ENCODE assay signal across 8 mouse cellular contexts in the genomic region with DNA sequence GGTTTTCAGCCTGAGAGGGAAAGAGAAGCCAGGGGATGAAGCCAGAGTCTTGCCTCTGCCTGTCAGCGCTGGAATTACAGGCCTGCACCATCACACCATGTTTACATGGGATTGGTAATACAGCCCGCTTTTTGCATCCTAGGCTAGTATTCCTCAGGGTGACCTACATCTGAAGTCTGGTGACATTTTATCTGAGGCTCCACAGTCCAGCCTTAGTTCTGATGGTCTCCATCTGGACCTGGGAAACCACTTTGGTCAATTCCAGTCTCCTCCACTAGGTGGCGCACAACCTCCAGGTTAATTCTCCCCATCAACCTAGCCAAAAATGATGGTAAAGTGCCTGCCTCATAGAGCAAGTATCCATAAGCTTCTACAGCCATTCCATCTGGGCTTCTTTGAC. TPM values are rescaled to one million over a fixed set of nuclear protein-coding genes. Genes with fewer than 3 reads are reported as not detected.
A peak's percentile ranks its signal among the peaks of the same experiment; 100 is the strongest.
DNase-seq lines count a peak whose midpoint lies in the region; ATAC-seq and TF ChIP-seq lines count a peak whose summit lies in the region.

No protein-coding gene starts in this region.

- H3K4me2 ChIP-seq in embryonic facial prominence, embryonic 13.5 days, result no peak overlapping the region
- no peak overlapping the region for H3K4me2 ChIP-seq in liver, embryonic 14.5 days (ENCODE audit: low read depth)
- no peak overlapping the region for H3K4me2 ChIP-seq in neural tube, embryonic 12.5 days (replicated peaks)
- no peak overlapping the region for H3K4me2 ChIP-seq in stomach, embryonic 16.5 days (ENCODE audit: low read depth, low read length)

- DNase-seq in CD4-positive helper T cell, adult 2 months (ENCODE audit: low read depth, low spot score), result peak; percentile 67
- peak; percentile 70 to 72 for DNase-seq in adrenal gland, postnatal 4 days (ENCODE audit: low spot score in 2 of 2)
- peak; percentile 90 to 94 for DNase-seq in heart, postnatal 10 days
- peak; percentile 87 for DNase-seq in kidney, postnatal 14 days
- peak; percentile 39 to 45 (median 45) for DNase-seq in liver, embryonic 14.5 days (ENCODE audit: low read depth in 3 of 3, low spot score in 3 of 3)

- H3K27me3 ChIP-seq in embryonic facial prominence, embryonic 13.5 days, result no peaks in the 10 kb centered on the region
- H3K27me3 ChIP-seq in liver, embryonic 14.5 days (ENCODE audit: control insufficient read depth, insufficient read depth, low read length), result no peaks in the 10 kb centered on the region
- H3K27me3 ChIP-seq in neural tube, embryonic 12.5 days (replicated peaks), result no peaks in the 10 kb centered on the region
- no peaks in the 10 kb centered on the region for H3K27me3 ChIP-seq in stomach, embryonic 16.5 days (ENCODE audit: control insufficient read depth, insufficient read depth, low read length)

- WGBS in embryonic facial prominence, embryonic 13.5 days, result 40% methylated on average over 3 of the region's 3 CpGs
- WGBS in liver, embryonic 14.5 days (ENCODE audit: insufficient replicate concordance), result 31% methylated on average over 3 of the region's 3 CpGs
- WGBS in neural tube, embryonic 12.5 days, result 44% methylated on average over 3 of the region's 3 CpGs
- WGBS in stomach, embryonic 16.5 days, result 29% methylated on average over 3 of the region's 3 CpGs

- H3K4me3 ChIP-seq in embryonic facial prominence, embryonic 13.5 days, result no peak overlapping the region
- H3K4me3 ChIP-seq in liver, embryonic 14.5 days (ENCODE audit: insufficient read depth in 1 of 2, low read depth in 2 of 2, low read length in 2 of 2), result no peak overlapping the region
- H3K4me3 ChIP-seq in neural tube, embryonic 12.5 days, result no peak overlapping the region
- no peak overlapping the region for H3K4me3 ChIP-seq in stomach, embryonic 16.5 days (replicated peaks; ENCODE audit: low read length)

- no peak overlapping the region for H3K27ac ChIP-seq in embryonic facial prominence, embryonic 13.5 days
- no peak overlapping the region for H3K27ac ChIP-seq in liver, embryonic 14.5 days
- H3K27ac ChIP-seq in neural tube, embryonic 12.5 days, result no peak overlapping the region
- no peak overlapping the region for H3K27ac ChIP-seq in stomach, embryonic 16.5 days (ENCODE audit: low read length)

- ATAC-seq in embryonic facial prominence, embryonic 13.5 days (ENCODE audit: insufficient number of reproducible peaks, insufficient read depth, low FRiP score, low TSS enrichment, low read depth), result peak; percentile 2; the same call in 1 of the 2 replicates
- ATAC-seq in liver, embryonic 14.5 days (ENCODE audit: insufficient read depth), result no peak
- ATAC-seq in neural tube, embryonic 12.5 days (ENCODE audit: low FRiP score, low read depth), result 0 out of 2 replicates have a peak, but pooled peaks have one; percentile 38
- ATAC-seq in stomach, embryonic 16.5 days (ENCODE audit: insufficient read depth, low FRiP score), result peak; percentile 20; the same call in 1 of the 2 replicates

- no peak for TF ChIP-seq EP300 in liver, embryonic 14.5 days (IDR thresholded peaks at IDR 0.05; ENCODE audit: low read depth)

- H3K4me1 ChIP-seq in embryonic facial prominence, embryonic 13.5 days, result no peaks in the 10 kb centered on the region
- H3K4me1 ChIP-seq in liver, embryonic 14.5 days (replicated peaks; ENCODE audit: control insufficient read depth in 2 of 2, insufficient read depth in 2 of 2, low read length in 1 of 2), result 0 out of 4 replicates have a peak, but pooled peaks cover 0 to 2% of the 10 kb centered on the region in 2 experiments
- no peaks in the 10 kb centered on the region for H3K4me1 ChIP-seq in neural tube, embryonic 12.5 days
- no peaks in the 10 kb centered on the region for H3K4me1 ChIP-seq in stomach, embryonic 16.5 days (ENCODE audit: control insufficient read depth, insufficient read depth, low read length)

- intact Hi-C loops in heart, postnatal 10 days (cut with DNase I), result no loop called here

- peaks cover 84% of the 10 kb centered on the region for H3K36me3 ChIP-seq in embryonic facial prominence, embryonic 13.5 days
- no peaks in the 10 kb centered on the region; the same call in 1 of the 2 replicates for H3K36me3 ChIP-seq in liver, embryonic 14.5 days (replicated peaks; ENCODE audit: control insufficient read depth, insufficient read depth, low read depth)
- H3K36me3 ChIP-seq in neural tube, embryonic 12.5 days, result peaks cover 82% of the 10 kb centered on the region
- peaks cover 19% of the 10 kb centered on the region for H3K36me3 ChIP-seq in stomach, embryonic 16.5 days (ENCODE audit: control insufficient read depth, insufficient read depth, low read length)

- no peaks in the 10 kb centered on the region for H3K9me3 ChIP-seq in embryonic facial prominence, embryonic 13.5 days
- no peaks in the 10 kb centered on the region for H3K9me3 ChIP-seq in liver, embryonic 14.5 days (ENCODE audit: control insufficient read depth, low read length)
- H3K9me3 ChIP-seq in neural tube, embryonic 12.5 days, result no peaks in the 10 kb centered on the region
- no peaks in the 10 kb centered on the region for H3K9me3 ChIP-seq in stomach, embryonic 16.5 days (replicated peaks; ENCODE audit: control insufficient read depth, low read length)

- no peak overlapping the region for H3K9ac ChIP-seq in embryonic facial prominence, embryonic 13.5 days
- H3K9ac ChIP-seq in liver, embryonic 14.5 days (replicated peaks), result no peak overlapping the region
- H3K9ac ChIP-seq in neural tube, embryonic 12.5 days, result no peak overlapping the region
- no peak overlapping the region for H3K9ac ChIP-seq in stomach, embryonic 16.5 days (ENCODE audit: low read length)

- peak; percentile 91 for TF ChIP-seq CTCF in liver, embryonic 14.5 days (IDR thresholded peaks at IDR 0.05; ENCODE audit: low read depth)

RNA-seq across cellular contexts. Expression of a gene that starts 15.3 kb away (rescaled TPM):
- total RNA-seq in adrenal gland, postnatal 4 days (2021), result 10 to 100 TPM; 47.7 to 51.6 TPM
- 10.2 and 12.4 TPM in 2 replicates for polyA plus RNA-seq in embryonic facial prominence, embryonic 13.5 days (2015; fragmentation: Nextera tagmentation; extraction: Ambion mirVana)
- 10 to 100 TPM; 26.6 to 26.8 TPM for total RNA-seq in heart, postnatal 10 days (2021)
- 2.4 and 2.5 TPM in 2 replicates for polyA plus RNA-seq in liver, embryonic 14.5 days (2012; rRNA removed)
- polyA plus RNA-seq in liver, embryonic 14.5 days (2014; fragmentation: Nextera tagmentation; extraction: Ambion mirVana), result 0.80 and 2.5 TPM in 2 replicates
- 19.9 and 21.7 TPM in 2 replicates for polyA plus RNA-seq in neural tube, embryonic 12.5 days (2016; fragmentation: Nextera tagmentation; extraction: Ambion mirVana)
- polyA plus RNA-seq in stomach, embryonic 16.5 days (2015; fragmentation: Nextera tagmentation; extraction: Ambion mirVana), result 4.3 and 5.9 TPM in 2 replicates

RNA-seq across cellular contexts. Expression of a gene that starts 19.8 kb away (rescaled TPM):
- 10 to 100 TPM; 26.7 to 28.7 TPM for total RNA-seq in adrenal gland, postnatal 4 days (2021)
- polyA plus RNA-seq in embryonic facial prominence, embryonic 13.5 days (2015; fragmentation: Nextera tagmentation; extraction: Ambion mirVana), result 0.73 and 0.84 TPM in 2 replicates
- 1 to 10 TPM in 1 of 2 experiments, under 1 TPM in 1; 0.81 to 1.0 TPM for total RNA-seq in heart, postnatal 10 days (2021)
- polyA plus RNA-seq in liver, embryonic 14.5 days (2012; rRNA removed), result 1.7 and 1.9 TPM in 2 replicates
- 0.48 and 0.78 TPM in 2 replicates for polyA plus RNA-seq in liver, embryonic 14.5 days (2014; fragmentation: Nextera tagmentation; extraction: Ambion mirVana)
- polyA plus RNA-seq in neural tube, embryonic 12.5 days (2016; fragmentation: Nextera tagmentation; extraction: Ambion mirVana), result 1.2 and 1.6 TPM in 2 replicates
- 0.71 and 0.85 TPM in 2 replicates for polyA plus RNA-seq in stomach, embryonic 16.5 days (2015; fragmentation: Nextera tagmentation; extraction: Ambion mirVana)

RNA-seq across cellular contexts. Expression of a gene that starts 38.8 kb away (rescaled TPM):
- total RNA-seq in adrenal gland, postnatal 4 days (2021), result 100 to 1,000 TPM; 103 to 234 TPM
- 2.1 TPM in 1 of 2 replicates, not detected in the other for polyA plus RNA-seq in embryonic facial prominence, embryonic 13.5 days (2015; fragmentation: Nextera tagmentation; extraction: Ambion mirVana)
- total RNA-seq in heart, postnatal 10 days (2021), result 1,000 to 10,000 TPM; 3,255 to 3,362 TPM
- polyA plus RNA-seq in liver, embryonic 14.5 days (2012; rRNA removed), result 0.12 and 0.14 TPM in 2 replicates
- 0.11 and 0.19 TPM in 2 replicates for polyA plus RNA-seq in liver, embryonic 14.5 days (2014; fragmentation: Nextera tagmentation; extraction: Ambion mirVana)
- 0.20 and 0.35 TPM in 2 replicates for polyA plus RNA-seq in neural tube, embryonic 12.5 days (2016; fragmentation: Nextera tagmentation; extraction: Ambion mirVana)
- polyA plus RNA-seq in stomach, embryonic 16.5 days (2015; fragmentation: Nextera tagmentation; extraction: Ambion mirVana), result 50.9 and 378 TPM in 2 replicates

RNA-seq across cellular contexts. Expression of a gene that starts 39.4 kb away (rescaled TPM):
- total RNA-seq in adrenal gland, postnatal 4 days (2021), result 1 to 10 TPM; 2.6 to 3.9 TPM
- polyA plus RNA-seq in embryonic facial prominence, embryonic 13.5 days (2015; fragmentation: Nextera tagmentation; extraction: Ambion mirVana), result 14.5 and 14.8 TPM in 2 replicates
- under 1 TPM; 0.26 to 0.55 TPM for total RNA-seq in heart, postnatal 10 days (2021)
- polyA plus RNA-seq in liver, embryonic 14.5 days (2012; rRNA removed), result 0.18 and 0.21 TPM in 2 replicates
- polyA plus RNA-seq in liver, embryonic 14.5 days (2014; fragmentation: Nextera tagmentation; extraction: Ambion mirVana), result 0.13 and 0.58 TPM in 2 replicates
- polyA plus RNA-seq in neural tube, embryonic 12.5 days (2016; fragmentation: Nextera tagmentation; extraction: Ambion mirVana), result 3.9 and 6.4 TPM in 2 replicates
- polyA plus RNA-seq in stomach, embryonic 16.5 days (2015; fragmentation: Nextera tagmentation; extraction: Ambion mirVana), result 13.3 and 15.8 TPM in 2 replicates

Comparison
In these comparisons a context has a peak if more than half of its experiments do, and no peak if none do; other contexts are left out.
1. RNA of a gene that starts 38.8 kb away (polyA plus RNA-seq): 50.9 to 378 TPM in stomach, embryonic 16.5 days; 0.20 to 0.35 TPM in neural tube, embryonic 12.5 days, 2.1 TPM in embryonic facial prominence, embryonic 13.5 days and 0.11 to 0.19 TPM in liver, embryonic 14.5 days; every median in the first group is over 10 times any median in the second.
2. Peak in every context shown above with its lines, with median percentiles within 50 percentile points of each other: DNase-seq.